Mouse (Mus musculus) layer of hippocampus, postnatal 36 days (tissue): Measurements from ENCODE around the gene Agt. TPM values are rescaled to one million over a fixed set of nuclear protein-coding genes. Genes with fewer than 3 reads are reported as not detected.

Experiments
- total RNA-seq, 2 experiments: library from RNA; stranded (reverse); gene quantifications; 2 replicates each; pipeline ENCODE4 v1.2.3; 2021

Gene Agt
- total RNA-seq, 2 experiments from 2014 or later: 29.9 to 30.8 TPM

Other genes with a start within 250 kb of the Agt start
- 100 to 1,000 TPM; 263 to 289 TPM for gene Pgbd5, start 130.0 kb downstream of the Agt start, total RNA-seq
- gene Cog2, start 48.9 kb downstream of the Agt start, total RNA-seq: 10 to 100 TPM; 37.8 to 43.2 TPM
- gene Capn9, start 6.4 kb upstream of the Agt start, total RNA-seq: under 1 TPM; 0.15 to 0.20 TPM
- 10 to 100 TPM; 71.9 to 76.2 TPM for gene 2310022B05Rik, start 93.7 kb upstream of the Agt start, total RNA-seq
- gene Ttc13, start 152.3 kb upstream of the Agt start, total RNA-seq: 10 to 100 TPM; 45.4 to 53.5 TPM
- gene Arv1, start 152.4 kb upstream of the Agt start, total RNA-seq: 10 to 100 TPM; 13.7 to 13.8 TPM
- gene Fam89a, start 182.1 kb upstream of the Agt start, total RNA-seq: under 1 TPM; 0.48 to 0.95 TPM
- gene Trim67, start 223.4 kb upstream of the Agt start, total RNA-seq: 1 to 10 TPM; 3.1 to 3.9 TPM